Mouse (Mus musculus): ENCODE data around the gene Tmem119.

- TF ChIP-seq POLR2A (IDR thresholded peaks at IDR 0.05; ENCODE audit: control insufficient read depth, extremely low read depth, insufficient read depth, low read length, poor library complexity), result no peak
- TF ChIP-seq CTCF (IDR thresholded peaks at IDR 0.05; ENCODE audit: borderline replicate concordance, control insufficient read depth, extremely low read depth, insufficient read depth, low read length, poor library complexity), result no peak
These were observed 27.7 kb upstream of the Tmem119 start for GRCm38 (mm10) chr5:113827991-113828411.
